Mouse (Mus musculus) limb, embryonic 13.5 days (tissue): ENCODE measurements at regions not wholly inside any gene's neighbourhood (a gene's known extent, or its start where the extent isn't known, plus 50 kb on each side); places are given as distances from the start of the nearest gene placed in this dataset.

ENCODE experiments used
- ATAC-seq: fragments of 200-750 bp; cut with Nextera tagmentation; 2 replicates; pipeline ENCODE4 v1.8.0; 2017; ENCODE audit warnings: low read depth, moderate number of reproducible peaks, moderate TSS enrichment; ENCODE audit not compliant: low FRiP score
- H3K27ac ChIP-seq: fragments of 300-500 bp; sonication (generic); 2 replicates; pipeline ENCODE4 v1.5.1; 2015; ENCODE audit warnings: inconsistent platforms, mild to moderate bottlenecking, moderate library complexity
- H3K27me3 ChIP-seq: fragments of 300-500 bp; sonication (generic); 2 replicates; pipeline ENCODE4 v1.6.1; 2015; ENCODE audit warnings: mild to moderate bottlenecking, inconsistent platforms
- H3K36me3 ChIP-seq: fragments of 300-500 bp; sonication (generic); 2 replicates; pipeline ENCODE4 v1.6.1; 2015; ENCODE audit warnings: inconsistent platforms, mild to moderate bottlenecking, moderate library complexity
- H3K4me1 ChIP-seq: fragments of 300-500 bp; sonication (generic); 2 replicates; pipeline ENCODE4 v1.6.1; 2015; ENCODE audit warnings: inconsistent platforms
- H3K4me2 ChIP-seq: fragments of 300-500 bp; sonication (generic); replicated peaks from 2 replicates; pipeline ENCODE4 v1.6.1; 2015; ENCODE audit warnings: inconsistent platforms, mild to moderate bottlenecking, moderate library complexity
- H3K4me3 ChIP-seq: fragments of 300-500 bp; sonication (generic); 2 replicates; pipeline ENCODE4 v1.5.1; 2015; ENCODE audit warnings: moderate library complexity, mild to moderate bottlenecking, inconsistent platforms
- H3K9ac ChIP-seq: fragments of 300-500 bp; sonication (generic); 2 replicates; pipeline ENCODE4 v1.6.1; 2015; ENCODE audit warnings: mild to moderate bottlenecking, inconsistent platforms
- H3K9me3 ChIP-seq: fragments of 300-500 bp; sonication (generic); 2 replicates; pipeline ENCODE4 v1.6.1; 2016; ENCODE audit warnings: inconsistent platforms
- WGBS: fragments of 180-500 bp; shearing (Covaris S2); methylation state at CpG from one replicate; pipeline ENCODE4 v1.1.7; 2015; 5-methylcytosine and 5-hydroxymethylcytosine counted together

DNA sequence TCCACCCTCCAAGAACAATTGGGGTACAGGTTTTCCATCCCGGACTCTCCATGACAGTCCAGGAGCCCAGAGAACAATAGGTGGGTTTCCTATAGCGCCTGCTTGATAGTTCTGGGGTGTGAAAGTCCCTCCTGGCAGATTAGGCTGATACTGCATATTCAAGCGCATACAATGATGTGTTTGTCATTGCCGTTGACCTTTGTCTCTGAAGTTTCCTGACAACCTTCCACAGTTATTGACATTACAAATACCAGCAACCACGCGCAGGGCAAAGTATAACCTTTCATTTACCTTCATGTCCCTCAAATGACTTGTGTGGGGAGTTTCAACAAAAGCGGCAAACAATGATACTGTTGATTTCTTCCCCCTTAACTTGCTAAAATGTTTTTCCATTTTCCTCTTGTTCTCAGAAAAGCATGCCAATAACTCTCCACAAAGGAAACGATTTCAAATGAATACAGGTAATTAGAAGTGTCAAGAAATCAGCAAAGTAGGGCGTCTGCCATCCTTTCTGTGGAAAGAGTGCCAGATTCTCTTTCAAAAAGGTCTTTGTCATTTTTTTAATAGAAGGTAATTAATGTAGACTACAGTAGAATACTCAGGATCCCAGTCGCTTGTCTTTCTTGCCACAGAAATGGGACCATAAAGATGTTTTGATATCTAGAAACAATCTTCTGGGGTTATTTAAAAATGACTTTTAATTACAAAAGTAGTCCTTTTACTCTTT, 60.9 kb upstream of the BC052040 start:
- Histone ChIP-seq H3K4me2 (no peak overlapping the region), H3K27ac (no peak overlapping the region), H3K9ac (no peak overlapping the region), H3K4me1 (no peaks in the 10 kb centered on the region), H3K4me3 (no peak overlapping the region), H3K9me3 (no peaks in the 10 kb centered on the region), H3K27me3 (peaks cover 43% of the 10 kb centered on the region), H3K36me3 (no peaks in the 10 kb centered on the region)
- 70% methylated on average over 10 of the region's 10 CpGs for WGBS
- ATAC-seq = no peak

DNA sequence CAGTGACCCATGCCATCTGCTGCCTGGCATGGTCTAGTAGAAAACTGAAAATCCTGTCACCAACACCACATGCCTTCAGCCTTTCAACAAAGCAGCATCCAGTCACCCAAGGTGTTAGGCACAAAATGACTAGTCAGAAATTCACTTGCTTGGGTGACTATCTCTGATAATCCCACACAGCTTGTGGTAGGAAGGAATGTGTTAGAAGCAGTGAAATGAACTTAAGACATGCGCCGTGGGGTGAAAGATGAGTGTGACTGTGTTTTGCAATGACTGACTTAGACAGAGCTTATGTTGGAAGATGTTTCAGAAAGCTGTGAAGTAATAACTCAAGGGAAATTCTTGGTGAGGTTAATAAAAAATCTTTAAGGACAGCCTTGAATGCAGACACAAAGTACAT, 51.6 kb upstream of the BC052040 start:
- Histone ChIP-seq H3K27me3 (peaks cover 15% of the 10 kb centered on the region), H3K4me1 (no peaks in the 10 kb centered on the region), H3K9ac (no peak overlapping the region), H3K4me3 (no peak overlapping the region), H3K36me3 (no peaks in the 10 kb centered on the region), H3K4me2 (no peak overlapping the region), H3K9me3 (no peaks in the 10 kb centered on the region), H3K27ac (no peak overlapping the region)
- 94% methylated on average over 2 of the region's 2 CpGs for WGBS
- ATAC-seq = no peak
